Mouse (Mus musculus) ES-E14 (cell line): ENCODE results near the gene Fam171a2. TPM values are rescaled to one million over a fixed set of nuclear protein-coding genes. Genes with fewer than 3 reads are reported as not detected.

ENCODE experiments used
- DNase-seq: peaks from one replicate; pipeline ENCODE4 v3.0.0-alpha.2; 2013; ENCODE audit warnings: low read depth, low spot score
- H3K27ac ChIP-seq: 2 replicates; pipeline ENCODE4 v1.5.1; 2012; ENCODE audit warnings: low read depth, mild to moderate bottlenecking, low read length, moderate library complexity, mixed read lengths; ENCODE audit not compliant: poor library complexity, insufficient read depth, severe bottlenecking
- H3K36me3 ChIP-seq: 2 replicates; pipeline ENCODE4 v1.6.1; 2012; ENCODE audit warnings: mild to moderate bottlenecking, low read length, moderate library complexity, mixed read lengths; ENCODE audit not compliant: control insufficient read depth, poor library complexity, insufficient read depth, severe bottlenecking
- H3K4me1 ChIP-seq, 2 experiments: fragments of 150-350 bp in 1 of 2; sonication (generic) in 1 of 2; 2 replicates each; pipeline ENCODE4 v1.6.1; 2012; ENCODE audit warnings: low read length in 2 of 2, mild to moderate bottlenecking in 1 of 2, mixed read lengths in 1 of 2; ENCODE audit not compliant: control insufficient read depth in 2 of 2, insufficient read depth in 2 of 2, poor library complexity in 1 of 2
- H3K4me3 ChIP-seq, 2 experiments: fragments of 150-350 bp in 1 of 2; sonication (generic) in 1 of 2; 2 replicates each; pipeline ENCODE4 v1.5.1; 2012; ENCODE audit warnings: low read length in 2 of 2, low read depth in 1 of 2, mild to moderate bottlenecking in 1 of 2, mixed read lengths in 1 of 2; ENCODE audit not compliant: insufficient read depth in 1 of 2, poor library complexity in 1 of 2, severe bottlenecking in 1 of 2
- H3K9ac ChIP-seq: 2 replicates; pipeline ENCODE4 v1.6.1; 2012; ENCODE audit warnings: low read depth, mild to moderate bottlenecking, low read length, mixed read lengths; ENCODE audit not compliant: poor library complexity, insufficient read depth, severe bottlenecking
- H3K9me3 ChIP-seq: fragments of 150-350 bp; sonication (generic); 2 replicates; pipeline ENCODE4 v1.6.1; 2012; ENCODE audit warnings: low read depth, mild to moderate bottlenecking, low read length; ENCODE audit not compliant: control insufficient read depth, insufficient read depth
- CHD2 ChIP-seq: IDR thresholded peaks from 2 replicates; pipeline ENCODE4 v1.6.1; 2014; ENCODE audit warnings: mild to moderate bottlenecking, low read depth, low read length, inconsistent platforms
- HCFC1 ChIP-seq: IDR thresholded peaks from 2 replicates; pipeline ENCODE4 v1.6.1; 2012; ENCODE audit warnings: low read length, inconsistent platforms, borderline replicate concordance; ENCODE audit not compliant: insufficient read depth
- MAFK ChIP-seq: IDR thresholded peaks from 2 replicates; pipeline ENCODE4 v1.6.1; 2014; ENCODE audit warnings: mild to moderate bottlenecking, low read depth, low read length, inconsistent platforms; ENCODE audit not compliant: insufficient read depth
- ZC3H11A ChIP-seq: IDR thresholded peaks from 2 replicates; pipeline ENCODE4 v1.6.1; 2012; ENCODE audit warnings: low read depth, mild to moderate bottlenecking, inconsistent platforms, low read length, borderline replicate concordance
- ZNF384 ChIP-seq: IDR thresholded peaks from 2 replicates; pipeline ENCODE4 v1.6.1; 2012; ENCODE audit warnings: low read depth, low read length, inconsistent platforms
- in situ Hi-C, 2 experiments: fragments of 600-800 bp; cut with MboI; formaldehyde crosslinking; loops; one replicate each; pipeline ENCODE4 v1.15.1; 2025; ENCODE audit warnings: low sequenced_read_pairs in 2 of 2, inconsistent platforms in 1 of 2; ENCODE audit not compliant: unreplicated experiment in 2 of 2
- total RNA-seq: library from RNA; depleted of rRNA; stranded (reverse); fragments of 300-350 nt; gene quantifications from 2 replicates; pipeline ENCODE4 v1.2.3, GENCODE M21; 2012; rRNA removed

Fam171a2 gene
- 6.7 and 13.1 TPM in 2 replicates for total RNA-seq

- DNase-seq, result peak; percentile 59
- Histone ChIP-seq H3K27ac (peak within 1 kb of the TSS; percentile 0; the same call in 1 of the 2 replicates), H3K9ac (peak within 1 kb of the TSS; percentile 79), H3K9me3 (no peaks in the 10 kb centered on the region; the same call in 1 of the 2 replicates), H3K36me3 (no peaks in the 10 kb centered on the region), H3K4me3 (peak within 1 kb of the TSS; percentile 76 to 93), H3K4me1 (peaks cover 2 to 31% of the 10 kb centered on the region in 2 experiments; a peak in 2 of 4 replicates)
- in situ Hi-C loops, result no loop called here
- peak; percentile 19; the same call in 1 of the 2 replicates for TF ChIP-seq HCFC1
- TF ChIP-seq CHD2, result no peak
- TF ChIP-seq ZNF384, result no peak
These were observed at the start of gene Fam171a2 for GRCm38 (mm10) chr11:102447497-102447896. Gene Fam171a2 (minus strand): TSS chr11:102447682.

- Histone ChIP-seq H3K4me1 (peaks cover 0 to 7% of the 10 kb centered on the region in 2 experiments; a peak in 1 of 4 replicates), H3K36me3 (peaks cover 9% of the 10 kb centered on the region), H3K4me3 (no peak overlapping the region), H3K27ac (no peak overlapping the region), H3K9ac (no peak overlapping the region), H3K9me3 (no peaks in the 10 kb centered on the region)
- no peak for TF ChIP-seq HCFC1
- no peak for TF ChIP-seq MAFK
- TF ChIP-seq CHD2, result no peak
- no peak for TF ChIP-seq ZNF384
- TF ChIP-seq ZC3H11A, result no peak
- DNase-seq, result no peak
- in situ Hi-C loops, result loop anchor here in 1 of 2 experiments (10.0 kb wide), 1 partner anchor 158 kb away; no protein-coding TSS in a partner anchor
These were observed 49.2 kb upstream of the Fam171a2 start for GRCm38 (mm10) chr11:102496732-102497131.

DNA sequence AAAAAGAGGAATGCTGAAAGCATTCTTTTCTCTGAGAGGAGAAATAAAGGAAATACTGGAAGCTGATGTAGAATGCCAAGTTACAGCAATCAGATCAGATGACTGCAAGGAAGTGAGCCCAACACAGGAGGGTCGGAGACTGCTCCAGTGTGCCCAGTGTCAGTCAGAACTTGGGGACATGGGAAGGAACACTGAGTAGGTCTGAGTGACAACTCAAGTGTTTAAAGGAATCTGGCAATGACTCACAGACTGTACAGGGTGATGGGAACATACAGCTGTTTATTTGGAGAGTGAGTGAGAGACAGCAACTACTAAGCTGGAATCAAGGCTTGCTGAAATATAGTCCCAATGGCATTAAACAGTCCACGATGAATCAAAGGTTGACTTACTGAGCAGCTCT lies 48.7 kb upstream of the Fam171a2 start:
- Histone ChIP-seq H3K9me3 (no peaks in the 10 kb centered on the region), H3K36me3 (peaks cover 9% of the 10 kb centered on the region), H3K4me3 (no peak overlapping the region), H3K9ac (no peak overlapping the region), H3K4me1 (peaks cover 0 to 7% of the 10 kb centered on the region in 2 experiments; a peak in 1 of 4 replicates), H3K27ac (no peak overlapping the region)
- DNase-seq, result no peak
- in situ Hi-C loops, result loop anchor here in 1 of 2 experiments (10.0 kb wide), 1 partner anchor 159 kb away; no protein-coding TSS in a partner anchor
- TF ChIP-seq CHD2 (no peak), HCFC1 (no peak), ZC3H11A (no peak), ZNF384 (no peak), MAFK (no peak)

DNA sequence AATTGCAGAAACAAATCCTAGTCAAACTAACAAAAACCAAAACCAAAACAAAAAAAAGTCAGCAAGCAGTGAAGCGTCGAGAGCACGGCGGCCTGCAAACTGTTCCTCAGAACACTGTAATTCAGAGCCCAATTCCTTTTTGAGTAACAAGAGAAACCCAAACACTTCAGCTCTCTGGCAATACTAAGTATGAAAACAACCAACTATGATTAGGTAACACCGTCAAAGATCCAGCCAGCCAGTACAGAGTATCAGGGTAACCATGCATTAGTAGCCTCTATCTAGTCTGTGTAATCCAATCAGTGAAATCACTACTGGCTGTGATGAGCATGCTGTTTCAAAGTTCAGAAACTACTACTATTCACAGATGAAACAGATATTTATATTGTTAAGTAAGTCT lies 48.3 kb upstream of the Fam171a2 start:
- DNase-seq, result no peak
- TF ChIP-seq MAFK (no peak), ZNF384 (no peak), CHD2 (no peak), HCFC1 (no peak), ZC3H11A (no peak)
- Histone ChIP-seq H3K27ac (no peak overlapping the region), H3K9me3 (no peaks in the 10 kb centered on the region), H3K4me3 (no peak overlapping the region), H3K4me1 (peaks cover 0 to 7% of the 10 kb centered on the region in 2 experiments; a peak in 1 of 4 replicates), H3K9ac (no peak overlapping the region), H3K36me3 (peaks cover 9% of the 10 kb centered on the region)
- in situ Hi-C loops, result loop anchor here in 1 of 2 experiments (10.0 kb wide), 1 partner anchor 159 kb away; no protein-coding TSS in a partner anchor

DNA sequence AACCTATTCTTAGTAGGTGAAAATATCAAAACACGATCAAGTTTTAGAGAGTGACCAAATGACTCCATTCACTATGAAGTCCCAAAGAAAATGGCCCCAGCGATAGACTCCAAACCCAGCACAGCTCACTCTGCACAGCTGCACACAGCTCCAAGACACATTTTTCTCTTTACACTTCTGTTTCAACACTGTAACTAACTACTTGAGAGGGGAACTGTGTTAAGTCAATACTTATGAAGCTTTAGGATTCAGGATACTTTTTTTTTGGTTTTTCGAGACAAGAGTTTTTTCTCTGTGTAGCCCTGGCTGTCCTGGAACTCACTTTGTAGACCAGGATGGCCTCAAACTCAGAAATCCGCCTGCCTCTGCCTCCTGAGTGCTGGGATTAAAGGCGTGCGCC lies 47.6 kb upstream of the Fam171a2 start:
- no peak for TF ChIP-seq CHD2
- no peak for TF ChIP-seq HCFC1
- no peak for TF ChIP-seq ZC3H11A
- TF ChIP-seq MAFK, result no peak
- TF ChIP-seq ZNF384, result no peak
- Histone ChIP-seq H3K9me3 (no peaks in the 10 kb centered on the region), H3K36me3 (peaks cover 9% of the 10 kb centered on the region), H3K9ac (no peak overlapping the region), H3K4me1 (peaks cover 0 to 7% of the 10 kb centered on the region in 2 experiments; a peak in 1 of 4 replicates), H3K4me3 (no peak overlapping the region), H3K27ac (no peak overlapping the region)
- no peak for DNase-seq
- in situ Hi-C loops, result loop anchor here in 1 of 2 experiments (10.0 kb wide), 1 partner anchor 160 kb away; no protein-coding TSS in a partner anchor
